Mouse (Mus musculus) ES-E14 (cell line): ENCODE measurements around the gene Pard3b.

Experiments used
- CHD2 ChIP-seq: IDR thresholded peaks from 2 replicates; pipeline ENCODE4 v1.6.1; 2014; ENCODE audit warnings: mild to moderate bottlenecking, low read depth, low read length, inconsistent platforms
- HCFC1 ChIP-seq: IDR thresholded peaks from 2 replicates; pipeline ENCODE4 v1.6.1; 2012; ENCODE audit warnings: low read length, inconsistent platforms, borderline replicate concordance; ENCODE audit not compliant: insufficient read depth
- MAFK ChIP-seq: IDR thresholded peaks from 2 replicates; pipeline ENCODE4 v1.6.1; 2014; ENCODE audit warnings: mild to moderate bottlenecking, low read depth, low read length, inconsistent platforms; ENCODE audit not compliant: insufficient read depth
- ZC3H11A ChIP-seq: IDR thresholded peaks from 2 replicates; pipeline ENCODE4 v1.6.1; 2012; ENCODE audit warnings: low read depth, mild to moderate bottlenecking, inconsistent platforms, low read length, borderline replicate concordance
- ZNF384 ChIP-seq: IDR thresholded peaks from 2 replicates; pipeline ENCODE4 v1.6.1; 2012; ENCODE audit warnings: low read depth, low read length, inconsistent platforms

- no peak for TF ChIP-seq CHD2
- TF ChIP-seq MAFK = no peak
- no peak for TF ChIP-seq HCFC1
- TF ChIP-seq ZC3H11A = no peak
- no peak for TF ChIP-seq ZNF384
Observed at GRCm38 (mm10) chr1:61928131-61928761, 289.6 kb downstream of the Pard3b start.
